Mouse (Mus musculus): ENCODE results near the gene Ass1. TPM values are rescaled to one million over a fixed set of nuclear protein-coding genes. Genes with fewer than 3 reads are reported as not detected.

Ass1 gene
- 7.6 and 9.4 TPM in 2 replicates for polyA plus RNA-seq (2015; fragmentation: Nextera tagmentation; extraction: Ambion mirVana)

GRCm38 (mm10) chr2:31469931-31470682, at the start of gene Ass1:
Gene Ass1, plus strand, starts transcription at chr2:31470207.
- peaks cover 38% of the 10 kb centered on the region for H3K27me3 ChIP-seq (replicated peaks)
- H3K9me3 ChIP-seq = no peaks in the 10 kb centered on the region
- H3K36me3 ChIP-seq (replicated peaks) = no peaks in the 10 kb centered on the region
- H3K9ac ChIP-seq = peak within 1 kb of the TSS; percentile 44
- 1% methylated on average over 49 of the region's 49 CpGs for WGBS
- H3K27ac ChIP-seq = no peak within 1 kb of the TSS
- peak within 1 kb of the TSS; percentile 50 for H3K4me3 ChIP-seq
- H3K4me2 ChIP-seq = peak within 1 kb of the TSS; percentile 98
- peaks cover 22% of the 10 kb centered on the region for H3K4me1 ChIP-seq
- peak; percentile 55 for ATAC-seq (replicated peaks)

- Histone ChIP-seq H3K9ac (no peak overlapping the region), H3K4me3 (no peak overlapping the region), H3K27me3 (replicated peaks) (no peaks in the 10 kb centered on the region), H3K4me1 (no peaks in the 10 kb centered on the region), H3K36me3 (replicated peaks) (no peaks in the 10 kb centered on the region), H3K4me2 (no peak overlapping the region), H3K27ac (no peak overlapping the region), H3K9me3 (no peaks in the 10 kb centered on the region)
- no peak for ATAC-seq (replicated peaks)
- 71% methylated on average over 6 of the region's 6 CpGs for WGBS
These were observed 49.1 kb upstream of the Ass1 start for GRCm38 (mm10) chr2:31420914-31421313.

- no peak overlapping the region for H3K4me3 ChIP-seq
- no peaks in the 10 kb centered on the region for H3K27me3 ChIP-seq (replicated peaks)
- no peak for ATAC-seq (replicated peaks)
- no peak overlapping the region for H3K9ac ChIP-seq
- no peak overlapping the region for H3K27ac ChIP-seq
- H3K9me3 ChIP-seq = no peaks in the 10 kb centered on the region
- H3K4me1 ChIP-seq = no peaks in the 10 kb centered on the region
- H3K4me2 ChIP-seq = no peak overlapping the region
- WGBS = 70% methylated on average over 6 of the region's 6 CpGs
- no peaks in the 10 kb centered on the region for H3K36me3 ChIP-seq (replicated peaks)
These were observed 47.4 kb upstream of the Ass1 start for GRCm38 (mm10) chr2:31422576-31422975.

GRCm38 (mm10) chr2:31431477-31431876, 38.5 kb upstream of the Ass1 start:
- 73% methylated on average over 5 of the region's 5 CpGs for WGBS
- H3K27ac ChIP-seq = no peak overlapping the region
- no peaks in the 10 kb centered on the region for H3K36me3 ChIP-seq (replicated peaks)
- H3K9me3 ChIP-seq = no peaks in the 10 kb centered on the region
- no peak overlapping the region for H3K4me2 ChIP-seq
- no peak overlapping the region for H3K9ac ChIP-seq
- H3K27me3 ChIP-seq (replicated peaks) = no peaks in the 10 kb centered on the region
- no peak for ATAC-seq (replicated peaks)
- H3K4me1 ChIP-seq = no peaks in the 10 kb centered on the region
- H3K4me3 ChIP-seq = no peak overlapping the region

GRCm38 (mm10) chr2:31434746-31435145, 35.3 kb upstream of the Ass1 start:
- no peak for ATAC-seq (replicated peaks)
- Histone ChIP-seq H3K4me2 (no peak overlapping the region), H3K4me3 (no peak overlapping the region), H3K36me3 (replicated peaks) (no peaks in the 10 kb centered on the region), H3K4me1 (no peaks in the 10 kb centered on the region), H3K27ac (no peak overlapping the region), H3K9me3 (no peaks in the 10 kb centered on the region), H3K9ac (no peak overlapping the region), H3K27me3 (replicated peaks) (no peaks in the 10 kb centered on the region)
- 81% methylated on average over 10 of the region's 10 CpGs for WGBS

GRCm38 (mm10) chr2:31435567-31435966, 34.4 kb upstream of the Ass1 start:
- H3K4me1 ChIP-seq = no peaks in the 10 kb centered on the region
- H3K27me3 ChIP-seq (replicated peaks) = no peaks in the 10 kb centered on the region
- WGBS = 44% methylated on average over 6 of the region's 6 CpGs
- ATAC-seq (replicated peaks) = no peak
- no peak overlapping the region for H3K4me3 ChIP-seq
- H3K36me3 ChIP-seq (replicated peaks) = no peaks in the 10 kb centered on the region
- no peak overlapping the region for H3K9ac ChIP-seq
- H3K9me3 ChIP-seq = no peaks in the 10 kb centered on the region
- H3K4me2 ChIP-seq = no peak overlapping the region
- H3K27ac ChIP-seq = no peak overlapping the region

- Histone ChIP-seq H3K4me2 (no peak overlapping the region), H3K27ac (no peak overlapping the region), H3K27me3 (replicated peaks) (no peaks in the 10 kb centered on the region), H3K4me3 (no peak overlapping the region), H3K4me1 (no peaks in the 10 kb centered on the region; the same call in 1 of the 2 replicates), H3K9ac (no peak overlapping the region), H3K9me3 (no peaks in the 10 kb centered on the region), H3K36me3 (replicated peaks) (no peaks in the 10 kb centered on the region)
- ATAC-seq (replicated peaks) = no peak
- 69% methylated on average over 14 of the region's 14 CpGs for WGBS
These were observed 32.3 kb upstream of the Ass1 start for GRCm38 (mm10) chr2:31437480-31438245.

GRCm38 (mm10) chr2:31439576-31439975, 30.4 kb upstream of the Ass1 start:
- Histone ChIP-seq H3K9ac (no peak overlapping the region), H3K27me3 (replicated peaks) (no peaks in the 10 kb centered on the region), H3K4me1 (no peaks in the 10 kb centered on the region; the same call in 1 of the 2 replicates), H3K36me3 (replicated peaks) (no peaks in the 10 kb centered on the region), H3K4me2 (no peak overlapping the region), H3K9me3 (no peaks in the 10 kb centered on the region), H3K27ac (no peak overlapping the region), H3K4me3 (no peak overlapping the region)
- ATAC-seq (replicated peaks) = no peak
- WGBS = 83% methylated on average over 6 of the region's 6 CpGs

- no peaks in the 10 kb centered on the region for H3K9me3 ChIP-seq
- H3K4me2 ChIP-seq = no peak overlapping the region
- ATAC-seq (replicated peaks) = no peak
- no peak overlapping the region for H3K4me3 ChIP-seq
- H3K27ac ChIP-seq = no peak overlapping the region
- no peaks in the 10 kb centered on the region for H3K36me3 ChIP-seq (replicated peaks)
- no peaks in the 10 kb centered on the region for H3K27me3 ChIP-seq (replicated peaks)
- H3K4me1 ChIP-seq = no peaks in the 10 kb centered on the region; the same call in 1 of the 2 replicates
- WGBS = 64% methylated on average over 11 of the region's 11 CpGs
- no peak overlapping the region for H3K9ac ChIP-seq
These were observed 27.4 kb upstream of the Ass1 start for GRCm38 (mm10) chr2:31442480-31443160.

GRCm38 (mm10) chr2:31446036-31446435, 24.0 kb upstream of the Ass1 start:
- no peak overlapping the region for H3K4me3 ChIP-seq
- ATAC-seq (replicated peaks) = no peak
- no peaks in the 10 kb centered on the region for H3K36me3 ChIP-seq (replicated peaks)
- no peaks in the 10 kb centered on the region for H3K9me3 ChIP-seq
- no peak overlapping the region for H3K27ac ChIP-seq
- no peaks in the 10 kb centered on the region for H3K27me3 ChIP-seq (replicated peaks)
- 81% methylated on average over 4 of the region's 4 CpGs for WGBS
- H3K9ac ChIP-seq = no peak overlapping the region
- peaks cover 15% of the 10 kb centered on the region for H3K4me1 ChIP-seq
- H3K4me2 ChIP-seq = no peak overlapping the region

GRCm38 (mm10) chr2:31446456-31446855, 23.6 kb upstream of the Ass1 start:
- 44% methylated on average over 4 of the region's 4 CpGs for WGBS
- ATAC-seq (replicated peaks) = no peak
- Histone ChIP-seq H3K27ac (no peak overlapping the region), H3K36me3 (replicated peaks) (no peaks in the 10 kb centered on the region), H3K27me3 (replicated peaks) (no peaks in the 10 kb centered on the region), H3K4me2 (no peak overlapping the region), H3K9ac (no peak overlapping the region), H3K4me3 (no peak overlapping the region), H3K9me3 (no peaks in the 10 kb centered on the region), H3K4me1 (peaks cover 15% of the 10 kb centered on the region)

GRCm38 (mm10) chr2:31447536-31447935, 22.5 kb upstream of the Ass1 start:
- Histone ChIP-seq H3K4me1 (peaks cover 15% of the 10 kb centered on the region), H3K27me3 (replicated peaks) (no peaks in the 10 kb centered on the region), H3K4me3 (no peak overlapping the region), H3K27ac (no peak overlapping the region), H3K9me3 (no peaks in the 10 kb centered on the region), H3K36me3 (replicated peaks) (no peaks in the 10 kb centered on the region), H3K4me2 (no peak overlapping the region), H3K9ac (no peak overlapping the region)
- 78% methylated on average over 2 of the region's 2 CpGs for WGBS
- no peak for ATAC-seq (replicated peaks)
